Mouse (Mus musculus): ENCODE results near the gene Card9.

GRCm38 (mm10) chr2:26364738-26365465, 4.2 kb upstream of the Card9 start:
- TF ChIP-seq CTCF (IDR thresholded peaks at IDR 0.05; ENCODE audit: control insufficient read depth, insufficient read depth, low read length) (no peak), POLR2A (IDR thresholded peaks at IDR 0.05; ENCODE audit: borderline replicate concordance, control insufficient read depth, low read depth, low read length) (no peak)
